Mouse (Mus musculus) 416B (cell line): ENCODE data around the gene Hnrnpm.

Experiments used
- DNase-seq: peaks from one replicate; pipeline ENCODE4 v3.0.0; 2011; ENCODE audit warnings: low read depth

Hnrnpm gene

GRCm38 (mm10) chr17:33598506-33598905 lies 88.2 kb downstream of the Hnrnpm start:
- DNase-seq, result no peak

- DNase-seq, result peak; percentile 20
Measured at GRCm38 (mm10) chr17:33597271-33597670, 89.4 kb downstream of the Hnrnpm start.
